Mouse (Mus musculus): Measurements from ENCODE around the gene Ntng1.
"Not testable (repeated sequence)": the region's sequence is repeated elsewhere in the genome, so short reads cannot be mapped to it uniquely, and the experiment has no call there.

Gene Ntng1

DNA sequence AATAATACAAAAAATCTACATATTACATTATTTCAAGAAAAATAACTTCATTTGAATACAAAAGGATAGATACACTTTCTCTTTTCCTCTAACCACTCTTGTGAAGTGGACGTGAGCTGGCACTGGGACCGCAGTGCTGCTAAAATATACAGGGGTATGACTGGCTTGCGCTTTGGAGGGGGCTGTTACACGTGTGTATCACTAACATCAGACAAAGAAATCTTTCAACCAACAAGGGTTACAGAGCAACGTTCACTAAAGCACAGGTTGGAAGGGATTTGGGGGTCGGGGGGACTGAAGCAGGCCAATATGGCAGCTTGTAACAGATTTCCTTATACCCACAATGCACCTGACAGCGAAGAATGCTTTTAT lies 361.9 kb downstream of the Ntng1 start:
- no peak for DNase-seq (ENCODE audit: low spot score)

DNA sequence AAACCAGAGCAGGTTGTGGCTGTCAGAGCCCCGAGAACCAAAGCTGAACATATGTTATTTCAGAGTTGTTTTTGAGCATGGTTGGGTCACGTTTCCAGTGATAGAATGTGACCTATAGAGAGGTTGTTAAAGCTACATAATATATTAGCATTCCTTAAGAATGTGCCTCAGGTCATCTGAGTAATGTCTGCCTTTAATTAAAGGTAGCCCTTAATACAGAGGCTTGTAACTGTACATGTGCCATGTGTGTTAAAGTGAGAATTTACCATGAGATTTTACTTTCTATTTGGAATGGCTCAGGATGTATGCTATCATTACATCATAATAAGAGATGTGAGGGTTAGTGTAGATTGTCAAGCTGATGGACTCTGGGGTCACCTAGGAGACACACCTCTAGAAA lies 368.6 kb downstream of the Ntng1 start:
- no peak for DNase-seq (ENCODE audit: low spot score)

DNA sequence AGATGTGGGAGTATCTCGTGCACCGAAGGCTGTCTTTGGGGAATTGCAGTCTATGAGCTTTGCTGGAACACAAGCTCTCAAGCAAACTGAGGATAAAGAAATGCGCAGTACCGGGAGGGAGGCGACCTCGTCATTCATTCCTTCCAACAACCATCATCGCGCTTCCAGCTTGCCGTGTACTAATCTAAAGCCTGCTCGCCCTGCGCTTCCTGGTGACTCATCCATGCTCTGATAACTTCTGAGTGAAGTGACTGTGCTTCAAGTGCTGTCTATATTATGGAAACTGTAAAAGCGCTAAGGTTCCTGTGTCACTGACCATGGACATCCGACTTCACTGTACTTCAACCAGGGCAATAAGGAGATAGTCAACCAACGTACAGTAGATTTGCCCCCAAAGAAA lies 371.7 kb downstream of the Ntng1 start:
- no peak for DNase-seq (ENCODE audit: low spot score)

DNA sequence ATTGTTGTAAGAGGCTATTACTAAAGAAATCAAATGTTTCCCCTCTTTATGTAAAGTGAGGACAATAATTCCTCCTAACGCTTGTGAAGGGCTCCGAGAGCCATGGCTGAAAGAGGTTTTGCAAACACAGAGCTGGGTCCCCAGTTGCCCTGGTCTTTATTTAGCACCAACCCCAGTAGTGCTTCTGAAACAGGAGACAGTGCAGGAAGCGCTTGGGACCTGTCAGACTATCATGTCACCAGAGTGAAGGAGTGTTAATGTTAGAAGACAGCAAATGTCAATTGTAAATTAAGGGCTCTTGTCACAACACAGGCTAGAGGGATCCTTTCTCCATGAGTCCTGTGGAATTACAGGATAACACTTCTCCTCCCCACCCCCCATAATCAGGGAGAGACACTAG lies 376.9 kb downstream of the Ntng1 start:
- no peak for DNase-seq (ENCODE audit: low spot score)

DNA sequence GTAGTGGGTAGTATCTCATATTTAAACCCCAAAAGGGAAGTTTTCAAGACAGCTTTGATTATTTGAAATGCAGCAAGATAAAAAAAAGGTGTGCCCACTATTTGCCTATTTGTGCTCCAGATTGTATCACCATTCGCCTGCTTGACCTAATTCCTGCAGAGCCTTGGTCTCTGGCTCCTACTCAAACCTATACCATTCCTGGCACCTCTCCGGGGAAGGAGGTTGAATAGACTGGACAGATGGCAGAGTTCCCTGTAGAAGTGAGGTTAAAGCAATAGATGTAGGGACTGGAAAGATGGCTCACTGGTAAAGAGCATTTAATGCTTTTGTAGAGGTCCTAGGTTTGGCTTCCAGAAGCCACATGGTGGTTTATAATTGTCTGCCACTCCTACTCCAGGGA lies 378.2 kb downstream of the Ntng1 start:
- no peak for DNase-seq (ENCODE audit: low spot score)

DNA sequence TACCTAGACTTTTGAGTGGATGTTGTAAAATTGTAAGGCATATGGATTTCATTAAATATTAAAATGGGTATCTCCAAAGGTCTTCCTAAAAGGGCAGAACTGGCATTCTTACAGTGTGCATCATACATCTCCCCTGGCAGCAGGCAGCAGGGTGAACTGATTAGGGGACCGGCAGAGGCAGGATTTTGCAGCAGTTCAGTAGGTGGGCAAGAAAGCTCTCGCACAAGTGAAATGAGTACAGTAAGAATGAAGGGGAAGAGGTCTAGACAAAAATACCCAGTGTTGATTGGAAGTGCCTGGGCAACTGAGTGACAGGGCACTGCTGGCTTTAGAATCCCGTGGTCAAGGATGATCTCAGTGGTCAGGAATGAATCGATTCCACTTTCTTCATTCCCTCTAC lies 378.7 kb downstream of the Ntng1 start:
- DNase-seq (ENCODE audit: low spot score) = no peak

DNA sequence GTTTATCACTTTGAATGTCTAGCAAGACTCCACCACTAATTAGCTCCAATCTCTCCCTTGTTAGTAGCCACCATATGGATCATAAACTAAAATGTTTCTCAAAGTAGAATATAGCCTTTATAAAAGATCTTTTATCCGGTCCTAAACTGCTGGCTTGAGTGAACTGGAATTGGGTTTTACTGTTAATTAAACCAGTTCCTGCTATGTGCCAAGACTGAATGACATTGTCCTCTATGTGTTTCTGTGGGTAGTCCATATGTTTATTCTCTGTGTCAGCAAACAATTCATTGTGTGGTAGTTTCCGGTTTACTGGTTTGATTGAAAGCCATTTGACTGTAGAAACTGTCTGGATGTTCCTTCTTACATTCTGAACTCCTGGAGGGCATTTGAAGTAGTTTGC lies 387.4 kb downstream of the Ntng1 start:
- no peak for DNase-seq (ENCODE audit: low spot score)

DNA sequence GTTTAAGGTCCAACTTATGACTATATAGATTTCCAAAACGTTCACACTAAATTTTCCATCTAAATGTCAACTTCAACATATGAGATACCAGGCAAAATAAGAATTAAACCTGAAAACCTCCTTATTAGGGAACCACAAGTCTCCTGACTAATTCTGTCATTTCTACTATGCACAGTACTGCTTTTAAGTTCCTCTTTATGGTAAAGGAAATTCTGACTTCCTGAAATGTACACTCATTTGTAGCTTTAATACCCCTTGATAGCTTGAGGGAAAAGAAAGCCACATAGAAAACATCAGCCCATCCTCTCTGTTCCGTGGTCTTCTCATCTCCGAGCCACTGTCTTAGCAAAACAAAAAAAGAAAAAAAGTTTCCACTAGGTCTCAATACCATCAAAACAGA lies 396.2 kb downstream of the Ntng1 start:
- not testable (repeated sequence) for DNase-seq (ENCODE audit: low spot score)

DNA sequence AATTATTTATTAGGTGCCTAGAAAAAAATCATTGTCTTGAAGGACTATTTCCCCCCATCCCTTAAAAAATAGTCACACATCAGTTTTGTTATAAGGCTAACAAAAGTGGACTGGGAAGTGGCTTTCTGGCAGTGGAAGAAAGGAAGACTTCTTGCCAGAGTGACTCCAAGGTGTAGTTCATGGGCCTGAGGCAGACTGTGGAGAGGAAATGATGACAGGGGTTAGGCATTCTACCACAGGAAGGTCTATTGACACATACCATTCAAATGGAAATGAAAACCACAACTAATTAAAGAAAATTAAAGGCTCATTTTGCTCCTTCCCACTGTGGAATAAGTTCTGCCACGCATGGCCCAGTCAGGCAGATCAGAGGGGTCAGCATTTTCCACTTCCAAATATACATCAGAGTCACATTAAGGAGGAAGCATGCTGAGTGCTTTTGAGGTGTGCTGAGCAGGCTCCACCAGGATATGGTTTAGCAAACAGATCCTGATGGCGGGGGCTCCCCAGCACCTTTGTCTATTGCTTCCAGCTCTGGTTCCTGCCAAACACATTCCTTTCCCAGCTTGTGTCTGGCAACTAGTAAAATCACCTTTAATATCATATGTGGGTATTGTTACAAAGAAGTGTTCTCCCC lies 403.2 kb downstream of the Ntng1 start:
- no peak for DNase-seq (ENCODE audit: low spot score)

DNA sequence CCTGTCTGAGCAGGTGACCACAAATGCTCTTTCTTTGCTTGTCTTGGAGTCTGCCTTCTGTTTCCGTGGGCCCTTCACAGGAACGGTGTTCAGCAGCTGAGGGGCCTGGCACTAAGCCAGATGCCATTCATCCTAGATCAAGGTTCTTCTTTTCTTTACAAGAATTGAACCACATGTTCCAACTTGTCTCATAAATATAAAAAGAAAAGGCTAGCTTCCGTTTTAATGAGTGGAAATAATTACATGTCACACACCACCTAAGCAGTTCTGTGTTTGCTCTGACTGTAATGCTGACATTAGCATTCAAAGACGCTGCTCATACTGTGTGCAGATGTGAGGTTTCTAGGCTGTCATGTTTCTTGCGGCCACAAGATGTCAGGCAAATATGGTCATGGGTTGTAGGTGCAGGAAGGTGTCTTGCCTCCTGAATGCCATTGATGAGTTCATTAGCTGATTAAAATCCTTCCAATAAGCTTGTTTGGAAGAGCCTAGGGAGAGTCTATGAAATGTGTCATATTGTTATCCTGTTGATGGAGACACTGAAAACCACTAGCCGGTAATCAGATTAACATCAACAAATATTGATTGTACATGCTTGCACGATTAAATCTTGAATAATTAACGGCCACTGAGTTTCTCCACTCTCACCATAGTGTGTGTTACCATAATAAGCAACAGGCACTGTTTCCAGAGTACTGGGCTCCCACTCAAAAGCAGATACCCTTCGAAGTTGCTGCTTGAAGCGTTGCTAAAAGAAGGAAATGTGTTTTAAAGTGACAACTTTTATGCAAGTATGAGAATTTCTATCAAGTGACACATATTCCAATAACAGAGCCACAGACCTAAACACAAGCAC lies 411.3 kb downstream of the Ntng1 start:
- DNase-seq (ENCODE audit: low spot score) = no peak

DNA sequence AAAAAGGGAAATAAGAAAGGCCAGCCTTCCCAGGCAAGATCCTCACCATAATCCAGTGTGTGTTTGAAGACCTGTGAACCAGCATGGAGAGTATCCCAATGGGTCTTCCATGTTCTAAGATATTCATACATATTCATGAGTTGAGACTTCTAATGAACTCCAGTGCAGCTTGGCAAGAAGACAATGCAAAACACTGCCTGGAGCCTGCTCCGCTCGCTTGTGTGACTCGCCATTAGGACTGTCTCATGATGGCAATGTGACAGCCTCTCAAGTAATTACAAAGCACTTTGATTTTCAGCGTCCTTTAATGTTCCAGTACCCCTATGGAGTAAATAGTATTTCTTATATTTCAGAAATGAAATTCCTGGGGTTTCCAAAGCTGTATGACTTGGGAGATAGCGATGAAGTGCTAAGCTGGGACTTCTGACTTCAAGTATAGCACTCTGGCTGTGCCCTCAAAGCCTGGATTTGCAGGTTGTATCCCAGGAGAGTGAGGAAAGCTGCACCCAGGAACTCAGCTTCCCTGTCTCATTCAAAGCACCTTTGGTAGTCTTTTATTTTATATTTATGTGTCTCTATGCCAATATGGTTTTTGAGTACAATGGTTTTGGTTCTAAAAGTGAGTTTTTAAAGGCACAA lies 412.1 kb downstream of the Ntng1 start:
- no peak for DNase-seq (ENCODE audit: low spot score)

Data from layer of hippocampus, adult 11-12 months (tissue).